Mouse (Mus musculus) embryonic fibroblast, embryonic 13.5 days (primary cell): ENCODE measurements around the gene Tns1.

Experiments used
- CTCF ChIP-seq: IDR thresholded peaks from 2 replicates; pipeline ENCODE4 v1.5.1; 2011; ENCODE audit warnings: mild to moderate bottlenecking, control low read depth, low read length, moderate library complexity, borderline replicate concordance; ENCODE audit not compliant: insufficient read depth
- POLR2A ChIP-seq: IDR thresholded peaks from 2 replicates; pipeline ENCODE4 v1.6.1; 2011; ENCODE audit warnings: low read depth, mild to moderate bottlenecking, control low read depth, low read length, moderate library complexity

- TF ChIP-seq POLR2A (no peak), CTCF (no peak)
Observed at GRCm38 (mm10) chr1:73916298-73916697, 208.0 kb downstream of the Tns1 start.
